Mouse (Mus musculus): ENCODE results near the gene Trpv3.

DNA sequence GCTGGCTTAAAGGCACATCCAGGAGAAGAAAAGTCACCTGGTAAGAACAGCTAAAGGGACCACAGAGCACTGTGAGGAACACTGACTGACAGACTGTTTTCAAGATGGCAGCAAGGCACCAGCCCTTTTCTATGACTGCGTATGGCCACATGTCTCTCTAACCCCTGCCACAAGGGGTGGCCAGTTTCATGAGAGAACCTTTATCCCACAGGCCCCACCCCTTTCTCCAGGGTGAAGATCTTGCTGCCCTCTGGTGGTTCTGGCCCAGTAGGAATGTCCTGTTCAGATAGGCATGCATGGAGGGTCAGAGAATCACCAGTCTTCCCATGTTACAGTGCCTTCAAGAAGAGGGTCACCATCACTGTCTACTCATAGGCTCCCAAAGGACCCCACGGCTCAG is 43.2 kb upstream of the Trpv3 start:
- TF ChIP-seq POLR2A (IDR thresholded peaks at IDR 0.05; ENCODE audit: low read depth, low read length): no peak
- no peak for TF ChIP-seq CTCF (IDR thresholded peaks at IDR 0.05; ENCODE audit: extremely low read depth, insufficient read depth, insufficient read length, insufficient replicate concordance)
